Mouse (Mus musculus) spleen, adult 12 weeks (tissue): ENCODE measurements around the gene Dyrk2.

Experiments
- DNase-seq: peaks from one replicate; pipeline ENCODE4 v3.0.0; 2022; ENCODE audit warnings: low spot score

The Dyrk2 gene

DNA sequence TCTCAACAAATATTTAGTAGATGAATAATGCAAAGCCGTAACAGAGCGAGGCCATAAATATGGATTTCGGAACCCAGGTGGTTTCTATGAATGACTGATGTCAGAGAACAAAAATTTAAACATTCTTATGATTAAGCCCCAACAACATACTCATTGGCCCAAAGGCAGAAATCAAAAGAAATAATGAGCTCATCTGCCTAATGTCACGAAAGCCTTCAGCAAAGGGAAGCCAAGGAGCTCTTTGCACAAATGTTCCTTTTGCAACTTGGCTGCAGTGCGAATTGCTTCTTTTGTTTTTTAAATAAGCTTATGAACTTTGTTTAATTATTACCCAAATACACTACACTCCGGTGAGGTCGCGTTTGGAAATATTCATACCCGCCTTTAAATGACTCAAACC is 29.4 kb downstream of the Dyrk2 start:
- no peak for DNase-seq

DNA sequence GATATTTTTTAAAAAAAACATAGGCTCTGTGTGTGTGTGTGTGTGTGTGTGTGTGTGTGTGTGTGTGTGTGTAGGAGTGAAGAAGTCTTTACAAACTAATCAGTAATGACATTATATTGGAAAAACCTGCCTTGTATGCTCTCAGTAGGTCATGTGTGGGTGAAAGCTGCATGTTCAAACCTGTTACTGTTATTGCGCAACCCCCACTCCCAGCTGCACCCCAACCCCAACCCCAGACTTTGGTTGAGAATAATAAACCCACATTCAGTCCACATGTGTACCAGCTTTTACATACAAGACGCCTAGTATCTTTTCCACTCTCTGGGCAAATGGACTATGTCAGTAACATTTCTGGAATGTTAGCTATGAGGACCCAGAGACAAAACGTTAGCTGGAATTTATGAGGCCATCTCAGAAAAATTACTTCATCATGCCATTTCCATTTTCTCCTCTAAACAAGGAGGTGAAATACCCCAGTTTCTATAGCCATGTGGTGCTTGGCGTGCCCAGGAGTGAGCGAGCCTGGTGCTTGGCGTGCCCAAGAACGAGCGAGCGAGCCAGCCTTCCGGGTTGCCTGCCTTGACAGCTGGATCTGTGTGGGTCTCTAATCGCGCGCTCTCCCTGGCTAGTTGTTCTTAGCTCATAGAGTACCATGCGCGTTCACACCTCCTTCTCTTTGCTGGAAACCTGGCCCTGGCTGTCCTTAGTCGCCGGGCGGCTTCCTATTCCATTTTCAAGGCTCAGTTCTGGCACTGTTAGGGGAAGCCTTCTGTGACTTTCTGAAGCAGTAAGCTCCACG is 30.5 kb downstream of the Dyrk2 start:
- no peak for DNase-seq

DNA sequence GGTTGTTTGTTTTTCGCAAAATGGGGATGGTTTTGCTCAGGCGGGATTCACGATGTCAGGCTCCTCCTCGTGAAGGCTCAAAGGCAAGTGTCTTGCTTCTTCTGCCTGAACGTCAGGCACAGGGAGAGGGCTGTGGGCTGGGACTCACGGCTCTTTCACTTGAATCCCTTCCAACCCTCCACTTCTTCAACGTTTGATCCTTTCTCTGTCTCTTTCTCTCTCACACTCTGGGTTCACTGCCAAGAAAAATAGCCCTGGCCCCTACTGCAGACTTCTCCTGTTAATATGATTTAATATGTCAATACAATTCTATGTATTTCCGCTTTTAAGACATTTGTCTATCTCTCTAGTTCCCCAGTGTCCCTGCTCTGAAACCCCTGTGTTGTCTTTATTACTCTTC is 32.4 kb downstream of the Dyrk2 start:
- no peak for DNase-seq

DNA sequence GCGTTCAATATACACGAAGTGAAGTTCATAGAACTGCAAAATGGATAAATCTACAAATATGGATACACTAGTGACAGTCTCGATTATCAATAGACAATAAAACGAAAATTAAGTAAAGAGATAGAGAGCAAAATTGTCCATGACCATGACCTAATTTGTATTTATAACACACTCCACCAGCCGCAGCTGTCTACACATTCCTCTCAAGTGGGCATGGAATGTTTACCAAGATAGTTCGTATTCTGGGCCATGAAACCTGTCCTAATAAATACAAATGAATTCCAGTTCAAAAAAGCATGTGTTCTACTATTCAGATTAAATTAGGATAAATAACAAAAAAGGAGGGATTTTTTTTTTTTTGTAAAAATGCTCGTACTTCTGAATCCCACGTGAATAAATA is 38.8 kb downstream of the Dyrk2 start:
- no peak for DNase-seq

DNA sequence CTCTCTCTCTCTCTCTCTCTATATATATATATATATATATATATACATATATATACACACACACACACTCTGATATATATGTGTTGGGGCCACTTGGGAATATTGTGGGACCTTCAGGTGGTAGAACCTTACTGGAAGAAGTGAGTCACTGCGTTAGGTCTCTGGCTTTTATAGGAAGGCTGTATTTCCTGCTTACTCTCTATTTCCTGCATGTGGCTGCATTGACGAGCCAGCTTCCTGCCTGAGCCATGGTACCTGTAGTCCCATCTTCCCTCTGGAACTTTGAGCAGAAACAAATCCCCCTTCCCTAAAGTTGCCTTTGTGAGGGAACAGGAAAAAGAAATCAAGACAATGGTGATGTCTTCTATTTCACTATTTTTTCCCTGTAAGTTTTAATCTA is 40.4 kb downstream of the Dyrk2 start:
- no peak for DNase-seq

DNA sequence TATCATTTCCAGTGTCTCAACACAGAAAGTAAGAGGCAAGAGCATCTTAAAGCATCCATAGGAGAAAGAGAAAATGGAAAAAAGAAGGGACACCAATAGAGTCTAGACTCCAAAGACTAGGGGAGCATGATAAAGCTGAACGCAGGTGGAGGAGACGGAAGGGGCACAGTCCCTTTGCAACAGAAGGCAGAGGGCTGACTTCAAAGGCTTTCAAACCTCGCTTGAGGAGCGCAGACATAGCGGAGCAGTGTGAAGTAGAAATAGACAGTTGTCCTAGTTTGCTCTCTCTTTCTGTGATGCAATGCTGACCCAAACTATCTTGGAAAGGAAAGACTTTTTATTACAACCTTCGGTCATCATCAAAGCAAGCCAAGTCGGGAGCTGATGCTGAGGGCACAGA is 42.9 kb downstream of the Dyrk2 start:
- DNase-seq, result no peak

DNA sequence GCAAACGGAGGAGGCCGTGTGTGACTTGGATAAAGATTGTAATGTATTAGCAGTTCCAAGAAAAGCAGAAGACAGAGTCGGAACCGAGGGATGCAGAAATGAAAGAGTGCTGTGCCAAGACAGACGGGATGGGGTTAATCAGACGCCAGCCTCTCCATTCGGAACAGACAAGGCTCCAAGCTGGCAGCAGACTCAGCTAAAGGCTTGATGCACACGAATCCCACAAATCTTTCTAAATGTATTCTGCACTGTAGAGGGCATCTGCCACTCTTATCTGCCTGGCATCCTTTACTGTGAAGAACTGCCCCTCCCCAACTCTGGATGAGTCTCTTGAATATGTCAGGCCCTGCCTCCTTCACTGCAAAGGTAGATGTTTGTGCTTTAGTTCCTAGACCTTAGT is 45.2 kb downstream of the Dyrk2 start:
- DNase-seq, result no peak

DNA sequence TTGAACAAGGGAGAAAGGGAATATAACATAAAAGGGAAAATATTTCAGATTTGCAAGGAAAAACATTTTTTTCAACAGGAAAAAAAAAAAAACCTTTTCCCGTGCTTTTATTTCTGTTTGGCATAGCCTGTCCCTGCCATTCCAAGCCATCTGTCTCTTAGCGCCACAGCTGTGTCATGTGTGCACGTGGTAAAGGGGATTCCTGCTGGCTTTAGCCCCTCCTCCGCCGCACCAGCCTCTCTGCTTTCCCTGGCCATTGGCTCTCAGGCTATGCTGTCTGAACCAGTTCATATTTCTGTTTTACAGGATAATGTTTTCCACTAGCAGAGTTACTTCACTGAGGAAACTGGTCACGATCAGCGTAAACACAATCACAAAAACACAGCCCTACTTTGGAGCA is 49.1 kb downstream of the Dyrk2 start:
- no peak for DNase-seq

DNA sequence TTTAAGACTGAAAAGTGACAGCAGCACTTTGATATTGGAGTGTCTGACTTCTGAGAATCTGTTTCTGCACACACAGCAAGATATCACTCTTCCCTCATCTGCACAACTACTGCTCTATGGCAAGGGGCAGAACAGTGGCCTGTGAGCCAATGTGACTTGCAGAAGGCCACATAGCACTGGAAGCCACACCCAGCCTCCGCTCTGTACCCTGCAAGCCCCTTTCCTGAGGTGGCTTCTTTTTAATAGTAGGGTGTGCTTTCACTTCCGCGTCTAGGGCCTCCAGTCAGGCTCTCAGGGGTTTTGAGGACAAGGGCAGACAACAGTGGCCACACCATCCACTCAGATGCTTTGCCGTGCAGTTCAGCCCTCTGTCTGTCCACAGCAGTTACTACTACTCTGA is 50.2 kb downstream of the Dyrk2 start:
- no peak for DNase-seq

DNA sequence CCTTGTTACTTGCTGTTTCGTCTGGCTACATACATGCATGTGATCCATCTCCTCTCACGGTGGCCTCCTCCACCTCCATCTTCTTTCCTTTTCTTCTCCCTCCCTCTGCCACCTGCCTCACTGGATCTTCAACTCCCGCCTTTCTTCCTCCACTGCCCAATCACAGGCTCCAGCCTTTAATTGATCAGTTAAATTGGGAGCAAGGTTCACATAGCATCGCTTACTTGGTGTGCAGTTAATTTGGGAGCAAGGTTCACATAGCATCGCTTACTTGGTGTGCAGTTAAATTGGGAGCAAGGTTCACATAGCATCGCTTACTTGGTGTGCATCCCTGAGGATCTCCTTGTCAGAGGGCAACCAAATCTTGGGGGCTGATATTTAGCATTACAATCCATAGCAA is 52.9 kb downstream of the Dyrk2 start:
- DNase-seq, result no peak

DNA sequence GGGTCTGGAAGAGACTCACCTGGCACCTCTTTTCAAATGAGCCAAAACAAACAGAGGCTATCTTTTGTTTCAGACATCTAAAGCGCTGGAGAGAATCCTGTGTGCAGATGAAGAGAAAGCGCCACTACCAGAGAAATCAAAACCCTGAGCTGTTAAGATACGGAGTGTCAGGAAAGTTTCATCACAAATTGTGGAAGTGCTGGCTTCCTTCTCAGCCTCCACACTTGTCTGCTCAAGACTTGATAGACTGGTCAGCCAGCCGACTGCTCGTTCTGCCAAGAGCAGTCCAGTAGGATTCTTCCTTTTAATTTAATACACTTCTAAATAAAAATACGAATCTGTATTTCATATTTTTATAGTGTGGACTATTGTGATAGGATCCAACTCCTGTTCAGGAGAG is 58.1 kb downstream of the Dyrk2 start:
- no peak for DNase-seq

DNA sequence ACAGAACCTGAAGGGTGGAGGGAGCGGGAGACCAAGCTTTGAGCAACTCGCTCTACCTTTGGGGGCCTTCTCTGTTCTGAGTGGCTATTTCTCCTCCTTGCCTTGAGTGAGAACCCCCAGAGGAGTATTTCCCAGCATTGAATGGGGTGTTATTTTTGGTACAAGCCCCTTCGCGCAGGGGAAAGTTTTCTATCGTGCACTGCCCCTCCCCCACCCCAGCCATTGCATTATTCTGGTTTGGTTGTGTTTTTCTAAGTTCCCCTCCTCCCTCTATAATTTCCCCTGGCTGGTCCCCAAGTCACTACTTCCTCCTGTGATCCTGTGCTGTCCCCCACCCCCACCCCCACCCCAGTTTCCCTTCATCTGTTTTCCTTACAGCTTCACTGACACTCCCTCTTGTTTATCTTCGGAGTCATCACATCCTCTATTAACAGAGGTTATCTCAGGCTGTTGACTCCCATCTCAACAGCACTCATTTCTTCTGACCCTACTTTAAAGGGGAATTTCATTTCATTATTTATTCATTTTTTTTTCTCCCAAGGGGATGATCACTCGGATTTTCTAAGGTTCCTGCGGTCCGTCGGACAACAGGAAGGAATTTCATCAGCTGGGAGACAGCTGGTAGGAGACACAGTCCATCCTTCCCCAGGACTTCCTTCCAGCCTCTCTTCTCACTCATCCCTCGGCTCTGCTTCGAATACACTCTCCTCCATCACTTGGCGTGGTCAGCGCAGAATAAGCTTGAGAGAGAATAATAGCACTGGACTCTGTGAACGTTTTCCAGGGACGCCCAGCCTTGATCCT is 58.9 kb downstream of the Dyrk2 start:
- no peak for DNase-seq
